Mouse (Mus musculus) layer of hippocampus, postnatal 10 days (tissue): ENCODE results near the gene Olfr223. TPM values are rescaled to one million over a fixed set of nuclear protein-coding genes. Genes with fewer than 3 reads are reported as not detected.
"Not testable (repeated sequence)": the region's sequence is repeated elsewhere in the genome, so short reads cannot be mapped to it uniquely, and the experiment has no call there.

Experiments
- DNase-seq, 2 experiments: peaks; one replicate each; pipeline ENCODE4 v3.0.0; 2021; ENCODE audit warnings: low spot score in 2 of 2
- total RNA-seq, 2 experiments: library from RNA; stranded (reverse); gene quantifications; 2 replicates each; pipeline ENCODE4 v1.2.3; 2021

Gene Olfr223
- total RNA-seq, 2 experiments from 2014 or later: not detected

DNA sequence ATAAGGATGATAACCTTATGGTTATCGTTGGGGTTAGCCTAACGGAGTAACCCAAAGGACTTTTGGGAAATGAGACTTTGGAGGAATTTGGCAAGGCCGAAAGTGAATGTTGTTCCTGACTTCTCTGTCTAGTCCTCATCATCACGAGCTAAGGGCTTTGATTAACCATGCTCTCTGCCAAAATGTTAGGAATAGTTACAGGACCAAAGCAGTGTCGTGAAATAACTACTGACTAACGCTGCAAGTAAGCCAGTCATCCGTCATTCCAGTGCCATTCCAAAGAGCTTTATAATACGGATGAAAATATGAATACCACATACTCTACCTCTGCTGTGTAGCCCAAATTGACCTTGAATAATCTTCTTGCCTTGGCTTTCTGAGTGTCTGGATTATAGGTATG, 3.9 kb upstream of the Olfr223 start:
- no peak for DNase-seq

DNA sequence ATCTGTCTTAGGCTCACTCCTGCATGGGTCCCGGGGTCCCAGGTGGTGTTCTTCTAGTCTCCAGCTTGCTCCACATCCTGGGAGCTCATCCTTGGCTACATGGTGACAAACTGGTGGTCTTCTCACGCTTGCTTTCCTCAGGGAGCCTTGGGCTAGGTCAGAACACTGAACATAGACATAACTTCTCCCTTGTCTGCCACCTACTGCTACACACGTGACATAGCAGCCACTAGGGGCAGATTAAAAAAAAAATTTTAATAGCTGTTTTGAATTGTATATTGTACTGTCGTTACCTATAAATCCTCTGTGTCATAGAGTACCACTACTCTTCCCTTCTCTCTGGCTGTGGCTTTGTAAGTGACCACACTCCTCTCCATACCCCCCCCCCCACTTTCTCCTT, 3.0 kb upstream of the Olfr223 start:
- no peak for DNase-seq

DNA sequence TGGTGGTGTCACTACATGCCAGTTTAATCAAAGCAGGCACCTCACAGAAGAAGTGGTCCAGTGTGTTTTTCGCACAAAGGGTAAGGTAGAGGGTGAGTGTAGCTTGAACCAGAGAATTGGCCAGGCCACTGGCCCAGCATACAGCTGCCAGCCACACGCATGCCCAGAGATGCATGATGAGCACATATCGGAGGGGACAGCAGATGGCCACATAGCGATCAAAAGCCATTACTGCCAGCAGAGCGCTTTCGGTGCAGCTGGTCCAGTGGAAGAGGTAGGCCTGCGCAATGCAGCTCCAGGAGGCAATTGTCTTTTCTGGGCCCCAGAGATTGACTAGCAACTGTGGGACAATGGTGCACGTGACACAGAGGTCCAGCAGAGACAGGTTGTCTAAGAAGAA, 3.6 kb downstream of the Olfr223 start:
- no peak for DNase-seq

DNA sequence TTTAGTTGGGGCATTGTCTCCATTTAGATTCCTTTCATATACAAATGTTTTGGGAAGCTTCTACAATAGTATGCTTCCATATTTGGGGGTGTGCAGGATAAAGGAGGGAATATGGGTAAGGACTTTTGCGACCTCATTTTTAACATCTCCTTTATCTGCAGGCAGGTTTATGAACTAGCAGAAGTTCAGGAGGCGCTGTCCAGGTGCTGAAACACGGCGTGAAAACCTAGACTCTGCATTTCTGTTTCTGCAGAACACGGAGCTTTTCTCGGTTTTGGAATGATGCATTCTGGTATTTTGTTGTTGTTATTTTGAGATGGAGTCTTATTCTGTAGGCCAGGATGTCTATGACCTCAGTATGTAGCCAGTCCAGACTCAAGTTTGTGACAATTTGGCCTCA, 8.6 kb downstream of the Olfr223 start:
- no peak for DNase-seq

GRCm38 (mm10) chr11:59576135-59576534, 17.0 kb downstream of the Olfr223 start, which contains the start of gene Olfr222:
Gene Olfr222, minus strand, starts transcription at chr11:59576235.
- DNase-seq: not testable (repeated sequence)

- DNase-seq: no peak
These were observed 17.4 kb downstream of the Olfr223 start for GRCm38 (mm10) chr11:59575726-59576125.

DNA sequence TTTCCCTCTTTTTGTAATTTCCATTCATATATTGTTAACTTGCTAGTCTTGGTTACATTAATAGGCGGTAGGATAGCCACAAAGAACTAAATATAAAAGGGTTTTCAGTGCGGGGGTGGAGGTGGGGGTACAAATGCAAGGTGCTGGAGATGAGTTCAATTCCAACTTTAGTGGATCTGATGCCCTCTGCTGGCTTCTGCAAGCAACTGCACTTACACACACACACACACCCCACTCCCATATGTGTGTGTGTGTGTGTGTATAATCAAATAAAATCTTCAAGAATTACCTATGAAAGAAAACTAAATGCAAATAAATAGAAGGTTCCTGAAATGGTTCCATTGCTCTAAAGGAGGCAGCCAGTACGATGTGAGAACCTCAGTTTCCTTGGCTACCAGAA, 23.8 kb downstream of the Olfr223 start:
- peak in 1 of 2 experiments; percentile 28 for DNase-seq

GRCm38 (mm10) chr11:59562837-59563236, 30.3 kb downstream of the Olfr223 start:
- no peak for DNase-seq

- DNase-seq: no peak
These were observed 30.8 kb downstream of the Olfr223 start for GRCm38 (mm10) chr11:59562336-59562735.

DNA sequence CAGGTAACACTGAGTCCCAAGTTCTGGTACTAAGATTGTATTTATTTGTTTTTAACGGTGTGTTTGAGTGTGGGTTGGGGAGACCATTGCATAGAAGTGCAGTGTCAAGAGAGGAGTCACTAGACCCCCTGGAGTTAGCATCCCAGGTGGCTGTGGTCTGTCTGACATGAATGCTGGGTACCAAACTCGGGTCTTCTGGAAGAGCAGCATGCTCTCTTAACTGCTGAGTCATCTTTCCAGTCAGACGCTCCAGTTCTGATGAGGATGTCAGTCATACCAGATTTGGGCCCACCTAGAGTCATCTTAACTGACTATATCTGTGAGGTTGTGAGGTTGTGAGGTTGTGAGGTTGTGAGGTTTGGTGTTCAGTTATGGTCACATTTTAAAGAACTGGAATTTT, 32.2 kb downstream of the Olfr223 start:
- DNase-seq: no peak

GRCm38 (mm10) chr11:59554535-59554934, 38.6 kb downstream of the Olfr223 start:
- no peak for DNase-seq

DNA sequence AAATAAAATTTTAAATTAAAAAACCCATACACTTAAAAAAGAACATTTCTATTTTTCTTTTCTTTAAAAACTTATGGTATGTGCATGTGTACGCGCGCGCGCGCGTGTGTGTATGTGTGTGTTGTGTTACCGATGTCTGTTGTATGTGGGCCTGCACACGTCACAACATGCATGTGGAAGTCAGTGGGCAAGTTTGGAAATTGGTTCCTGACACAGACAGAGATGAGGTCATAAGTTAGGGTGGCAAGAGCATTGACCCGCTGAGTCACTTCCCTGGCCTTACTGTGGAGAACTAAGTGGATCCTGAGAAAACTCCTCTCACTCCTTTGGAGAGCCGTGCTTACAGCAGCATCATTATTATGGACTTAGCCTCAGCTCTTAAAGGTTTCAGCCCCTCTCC, 39.0 kb downstream of the Olfr223 start:
- no peak for DNase-seq

DNA sequence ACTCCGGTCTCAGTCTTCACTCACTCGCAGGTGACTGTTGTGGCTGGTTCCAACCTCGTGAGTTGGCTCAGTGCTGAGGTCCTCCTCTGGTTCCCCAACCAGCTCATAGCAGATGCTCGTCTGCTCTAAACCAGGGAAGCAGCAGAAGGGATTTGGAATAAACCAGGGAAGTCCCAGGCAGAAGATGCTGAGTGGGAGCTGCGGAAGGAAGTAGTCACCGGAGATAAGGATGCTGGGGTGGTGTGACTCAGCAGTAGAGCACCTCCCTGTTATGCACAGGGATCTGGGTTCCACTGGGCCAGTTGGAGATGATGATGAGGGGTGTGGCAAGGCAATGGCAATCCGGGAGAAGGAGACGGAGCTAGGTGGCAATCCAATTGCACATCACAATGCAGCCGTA, 49.1 kb downstream of the Olfr223 start:
- DNase-seq: no peak

GRCm38 (mm10) chr11:59543376-59543775, 49.7 kb downstream of the Olfr223 start:
- DNase-seq: no peak

- DNase-seq: no peak
These were observed 50.6 kb downstream of the Olfr223 start for GRCm38 (mm10) chr11:59542442-59542841.

DNA sequence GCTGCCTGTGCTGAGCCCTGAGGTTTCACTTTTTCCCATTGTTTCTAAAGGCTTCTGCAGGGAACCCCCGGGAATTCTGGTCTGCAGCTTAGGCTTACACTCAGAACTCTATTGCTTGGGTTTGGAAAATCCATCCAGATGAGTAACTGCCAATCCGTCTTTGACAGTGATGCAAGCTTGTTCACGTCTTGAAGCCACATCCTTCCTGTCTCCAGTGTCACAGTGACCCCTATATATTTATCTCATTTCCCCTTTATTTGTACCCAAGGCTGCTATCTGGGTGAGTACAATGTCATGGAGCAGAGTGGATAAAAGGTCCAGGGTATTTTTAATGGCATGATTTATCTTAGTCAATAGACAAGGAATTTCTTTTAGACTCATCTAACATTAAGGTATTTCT, 51.8 kb downstream of the Olfr223 start, which contains the start of gene Nlrp3:
Gene Nlrp3 (plus strand): TSS at position 245 of the 400 bp plus-strand sequence.
- DNase-seq: no peak

DNA sequence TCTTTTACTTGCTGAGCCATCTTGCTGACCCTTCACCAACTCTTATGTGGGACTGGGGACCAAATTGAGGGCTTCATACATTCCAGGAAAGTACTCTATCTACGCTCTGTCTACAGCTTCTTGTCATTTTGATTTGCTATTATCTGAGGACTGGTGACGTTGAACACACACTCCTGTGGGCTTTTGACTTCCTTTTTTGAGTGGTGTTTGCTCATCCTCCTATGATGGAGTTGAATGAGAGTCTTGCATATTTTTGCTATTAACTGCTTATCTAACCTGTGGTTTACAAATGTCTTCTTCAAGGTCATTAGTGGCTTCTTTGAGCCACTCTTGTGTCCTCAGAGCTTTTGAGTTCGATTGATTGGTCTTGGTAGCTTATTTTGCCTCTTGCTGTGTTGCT, 53.0 kb downstream of the Olfr223 start:
- no peak for DNase-seq

Other genes starting within 250 kb of the Olfr223 start
- not detected for gene Prss38, start 217.6 kb downstream of the Olfr223 start, total RNA-seq
- gene Jmjd4, start 143.2 kb downstream of the Olfr223 start, total RNA-seq: 10 to 100 TPM; 30.3 to 30.6 TPM
- gene Snap47, start 142.1 kb downstream of the Olfr223 start, total RNA-seq: 100 to 1,000 TPM; 307 to 329 TPM
- 1 to 10 TPM; 4.2 to 5.0 TPM for gene Zfp867, start 120.8 kb downstream of the Olfr223 start, total RNA-seq
- gene Zkscan17, start 66.5 kb downstream of the Olfr223 start, total RNA-seq: 10 to 100 TPM; 13.1 to 15.1 TPM
- 1 to 10 TPM; 1.0 TPM for gene Nlrp3, start 51.7 kb downstream of the Olfr223 start, total RNA-seq
- not detected for gene Olfr222, start 17.1 kb downstream of the Olfr223 start, total RNA-seq
- gene Mprip, start 68.0 kb upstream of the Olfr223 start, total RNA-seq: 100 to 1,000 TPM; 240 to 256 TPM
- gene Pld6, start 194.4 kb upstream of the Olfr223 start, total RNA-seq: under 1 TPM; 0.66 to 0.96 TPM
- gene Flcn, start 216.7 kb upstream of the Olfr223 start, total RNA-seq: 10 to 100 TPM; 30.8 to 33.2 TPM
- 10 to 100 TPM; 50.3 to 53.9 TPM for gene Nt5m, start 246.2 kb upstream of the Olfr223 start, total RNA-seq
- 10 to 100 TPM; 72.1 to 76.4 TPM for gene Cops3, start 246.5 kb upstream of the Olfr223 start, total RNA-seq